Mouse (Mus musculus): ENCODE results near the gene Cfap44. TPM values are rescaled to one million over a fixed set of nuclear protein-coding genes. Genes with fewer than 3 reads are reported as not detected.
A peak's percentile ranks its signal among the peaks of the same experiment; 100 is the strongest.
"Not testable (repeated sequence)": the region's sequence is repeated elsewhere in the genome, so short reads cannot be mapped to it uniquely, and the experiment has no call there.

Gene Cfap44
- polyA plus RNA-seq, 1 experiment from 2014 or later: 0.32 TPM

GRCm38 (mm10) chr16:44441913-44442312 lies 47.3 kb downstream of the Cfap44 start:
- whole genome bisulfite sequencing: 96% methylated on average over 15 of the region's 15 CpGs
- not testable (repeated sequence) for H3K9me3 ChIP-seq (replicated peaks); H3K4me3 ChIP-seq (replicated peaks); H3K36me3 ChIP-seq; H3K27me3 ChIP-seq; H3K27ac ChIP-seq; ATAC-seq (replicated peaks; ENCODE audit: low FRiP score); H3K4me2 ChIP-seq; H3K4me1 ChIP-seq; H3K9ac ChIP-seq

GRCm38 (mm10) chr16:44457858-44458257 lies 63.3 kb downstream of the Cfap44 start:
- no peak overlapping the region for H3K4me2 ChIP-seq
- WGBS: 88% methylated on average over 2 of the region's 2 CpGs
- no peaks in the 10 kb centered on the region for H3K27me3 ChIP-seq
- no peaks in the 10 kb centered on the region for H3K4me1 ChIP-seq
- no peak overlapping the region for H3K27ac ChIP-seq
- ATAC-seq (replicated peaks; ENCODE audit: low FRiP score): no peak
- no peak overlapping the region for H3K4me3 ChIP-seq (replicated peaks)
- no peak overlapping the region for H3K9ac ChIP-seq
- H3K36me3 ChIP-seq: no peaks in the 10 kb centered on the region
- H3K9me3 ChIP-seq (replicated peaks): no peaks in the 10 kb centered on the region

- no peaks in the 10 kb centered on the region for H3K4me1 ChIP-seq
- no peak overlapping the region for H3K9ac ChIP-seq
- no peak for ATAC-seq (replicated peaks; ENCODE audit: low FRiP score)
- no peak overlapping the region for H3K4me2 ChIP-seq
- 83% methylated on average over 2 of the region's 2 CpGs for WGBS
- H3K4me3 ChIP-seq (replicated peaks): no peak overlapping the region
- H3K9me3 ChIP-seq (replicated peaks): no peaks in the 10 kb centered on the region
- no peaks in the 10 kb centered on the region for H3K27me3 ChIP-seq
- H3K27ac ChIP-seq: no peak overlapping the region
- no peaks in the 10 kb centered on the region for H3K36me3 ChIP-seq
These were observed 64.2 kb downstream of the Cfap44 start for GRCm38 (mm10) chr16:44458826-44459225.

GRCm38 (mm10) chr16:44460922-44461321 lies 66.3 kb downstream of the Cfap44 start:
- Histone ChIP-seq H3K9me3 (replicated peaks) (no peaks in the 10 kb centered on the region), H3K27me3 (no peaks in the 10 kb centered on the region), H3K9ac (no peak overlapping the region), H3K36me3 (no peaks in the 10 kb centered on the region), H3K4me3 (replicated peaks) (no peak overlapping the region), H3K27ac (no peak overlapping the region), H3K4me1 (no peaks in the 10 kb centered on the region), H3K4me2 (no peak overlapping the region)
- WGBS: 74% methylated on average over 5 of the region's 5 CpGs
- ATAC-seq (replicated peaks; ENCODE audit: low FRiP score): no peak

GRCm38 (mm10) chr16:44475281-44475680 lies 80.7 kb downstream of the Cfap44 start:
- 92% methylated on average over 14 of the region's 14 CpGs for WGBS
- Histone ChIP-seq H3K4me2 (no peak overlapping the region), H3K36me3 (no peaks in the 10 kb centered on the region), H3K9me3 (replicated peaks) (no peaks in the 10 kb centered on the region), H3K9ac (no peak overlapping the region), H3K4me1 (0 out of 2 replicates have a peak, but pooled peaks cover 3% of the 10 kb centered on the region), H3K4me3 (replicated peaks) (no peak overlapping the region), H3K27me3 (no peaks in the 10 kb centered on the region), H3K27ac (no peak overlapping the region)
- ATAC-seq (replicated peaks; ENCODE audit: low FRiP score): no peak

- Histone ChIP-seq H3K9me3 (replicated peaks) (no peaks in the 10 kb centered on the region), H3K9ac (no peak overlapping the region), H3K4me3 (replicated peaks) (no peak overlapping the region), H3K27me3 (no peaks in the 10 kb centered on the region), H3K36me3 (no peaks in the 10 kb centered on the region), H3K4me2 (no peak overlapping the region), H3K4me1 (0 out of 2 replicates have a peak, but pooled peaks cover 6% of the 10 kb centered on the region), H3K27ac (no peak overlapping the region)
- no peak for ATAC-seq (replicated peaks; ENCODE audit: low FRiP score)
- WGBS: 90% methylated on average over 11 of the region's 11 CpGs
These were observed 81.2 kb downstream of the Cfap44 start for GRCm38 (mm10) chr16:44475682-44476375.

- no peak for ATAC-seq (replicated peaks; ENCODE audit: low FRiP score)
- WGBS: 44% methylated on average over 18 of the region's 18 CpGs
- Histone ChIP-seq H3K27ac (no peak overlapping the region), H3K27me3 (no peaks in the 10 kb centered on the region), H3K9me3 (replicated peaks) (no peaks in the 10 kb centered on the region), H3K4me2 (peak overlapping the region; percentile 35), H3K4me1 (peaks cover 22% of the 10 kb centered on the region), H3K4me3 (replicated peaks) (0 out of 2 replicates have a peak overlapping the region, but pooled peaks have one; percentile 7), H3K9ac (no peak overlapping the region), H3K36me3 (no peaks in the 10 kb centered on the region)
These were observed 84.2 kb downstream of the Cfap44 start for GRCm38 (mm10) chr16:44478767-44479166.

GRCm38 (mm10) chr16:44479852-44480251 lies 85.3 kb downstream of the Cfap44 start:
- Histone ChIP-seq H3K4me2 (no peak overlapping the region), H3K9ac (no peak overlapping the region), H3K9me3 (replicated peaks) (no peaks in the 10 kb centered on the region), H3K36me3 (peaks cover 3% of the 10 kb centered on the region; the same call in 1 of the 2 replicates), H3K27ac (no peak overlapping the region), H3K4me3 (replicated peaks) (no peak overlapping the region), H3K27me3 (no peaks in the 10 kb centered on the region), H3K4me1 (peaks cover 24% of the 10 kb centered on the region)
- 87% methylated on average over 14 of the region's 14 CpGs for WGBS
- no peak for ATAC-seq (replicated peaks; ENCODE audit: low FRiP score)

GRCm38 (mm10) chr16:44480616-44481015 lies 86.0 kb downstream of the Cfap44 start:
- 0 out of 2 replicates have a peak, but pooled peaks have one; percentile 47 for ATAC-seq (replicated peaks; ENCODE audit: low FRiP score)
- H3K4me2 ChIP-seq: no peak overlapping the region
- WGBS: 43% methylated on average over 7 of the region's 7 CpGs

GRCm38 (mm10) chr16:44481599-44482593 lies 87.3 kb downstream of the Cfap44 start:
- WGBS: 46% methylated on average over 28 of the region's 28 CpGs
- Histone ChIP-seq H3K9ac (no peak overlapping the region), H3K4me2 (no peak overlapping the region)

More at GRCm38 (mm10) chr16:44480616-44481015, 86.0 kb downstream of the Cfap44 start:
- peaks cover 9% of the 10 kb centered on the region for H3K36me3 ChIP-seq
- peaks cover 24% of the 10 kb centered on the region for H3K4me1 ChIP-seq
- no peak overlapping the region for H3K9ac ChIP-seq
- no peak overlapping the region for H3K4me3 ChIP-seq (replicated peaks)
- H3K27ac ChIP-seq: peak overlapping the region; percentile 48; the same call in 1 of the 2 replicates
- no peaks in the 10 kb centered on the region for H3K9me3 ChIP-seq (replicated peaks)
- H3K27me3 ChIP-seq: no peaks in the 10 kb centered on the region

GRCm38 (mm10) chr16:44484079-44484478 lies 89.5 kb downstream of the Cfap44 start:
- Histone ChIP-seq H3K4me1 (peaks cover 27% of the 10 kb centered on the region), H3K9ac (no peak overlapping the region), H3K4me2 (no peak overlapping the region), H3K27ac (0 out of 2 replicates have a peak overlapping the region, but pooled peaks have one; percentile 28), H3K36me3 (peaks cover 44% of the 10 kb centered on the region), H3K27me3 (no peaks in the 10 kb centered on the region), H3K4me3 (replicated peaks) (no peak overlapping the region), H3K9me3 (replicated peaks) (no peaks in the 10 kb centered on the region)
- ATAC-seq (replicated peaks; ENCODE audit: low FRiP score): no peak
- 7% methylated on average over 7 of the region's 7 CpGs for WGBS

More at GRCm38 (mm10) chr16:44481599-44482593, 87.3 kb downstream of the Cfap44 start:
- H3K4me3 ChIP-seq (replicated peaks): no peak overlapping the region
- H3K27me3 ChIP-seq: no peaks in the 10 kb centered on the region
- H3K36me3 ChIP-seq: peaks cover 22% of the 10 kb centered on the region
- H3K9me3 ChIP-seq (replicated peaks): no peaks in the 10 kb centered on the region
- peaks cover 29% of the 10 kb centered on the region for H3K4me1 ChIP-seq
- peak overlapping the region; percentile 42; the same call in 1 of the 2 replicates for H3K27ac ChIP-seq
- no peak for ATAC-seq (replicated peaks; ENCODE audit: low FRiP score)

- peaks cover 52% of the 10 kb centered on the region for H3K36me3 ChIP-seq
These were observed 90.2 kb downstream of the Cfap44 start for GRCm38 (mm10) chr16:44484831-44485230.

More at GRCm38 (mm10) chr16:44484831-44485230, 90.2 kb downstream of the Cfap44 start:
- H3K27ac ChIP-seq: peak overlapping the region; percentile 28; the same call in 1 of the 2 replicates
- ATAC-seq (replicated peaks; ENCODE audit: low FRiP score): no peak
- H3K9me3 ChIP-seq (replicated peaks): no peaks in the 10 kb centered on the region
- WGBS: 63% methylated on average over 10 of the region's 10 CpGs
- no peaks in the 10 kb centered on the region for H3K27me3 ChIP-seq
- peaks cover 25% of the 10 kb centered on the region for H3K4me1 ChIP-seq
- no peak overlapping the region for H3K4me3 ChIP-seq (replicated peaks)
- no peak overlapping the region for H3K4me2 ChIP-seq
- no peak overlapping the region for H3K9ac ChIP-seq
